Mouse (Mus musculus) forelimb bud, embryonic 11.5 days (tissue): ENCODE results near the gene Pde9a.

ENCODE experiments used
- DNase-seq: peaks from one replicate; pipeline ENCODE4 v3.0.0-alpha.2; 2012; ENCODE audit warnings: low read depth, low spot score

The Pde9a gene

GRCm38 (mm10) chr17:31512593-31512992 is 126.6 kb downstream of the Pde9a start:
- DNase-seq, result no peak

DNA sequence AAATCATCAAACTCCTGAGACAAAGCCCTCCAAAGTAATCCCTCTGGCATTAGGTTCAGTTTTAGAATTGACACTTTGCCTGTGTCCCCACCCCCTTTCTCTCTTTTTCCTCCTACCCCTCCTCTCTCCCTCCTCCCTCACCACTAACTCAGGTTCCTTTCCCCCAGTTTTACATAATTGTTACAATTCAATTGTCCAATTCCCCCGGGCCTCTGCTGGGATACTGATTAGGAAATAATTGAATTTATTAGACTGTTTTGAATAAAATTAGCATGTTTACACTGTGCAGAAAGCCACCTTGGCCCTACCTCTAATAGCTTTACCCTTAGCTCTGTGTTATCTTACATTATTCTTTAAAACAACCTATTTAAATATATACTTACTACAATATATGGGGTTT is 128.7 kb downstream of the Pde9a start:
- DNase-seq, result no peak

DNA sequence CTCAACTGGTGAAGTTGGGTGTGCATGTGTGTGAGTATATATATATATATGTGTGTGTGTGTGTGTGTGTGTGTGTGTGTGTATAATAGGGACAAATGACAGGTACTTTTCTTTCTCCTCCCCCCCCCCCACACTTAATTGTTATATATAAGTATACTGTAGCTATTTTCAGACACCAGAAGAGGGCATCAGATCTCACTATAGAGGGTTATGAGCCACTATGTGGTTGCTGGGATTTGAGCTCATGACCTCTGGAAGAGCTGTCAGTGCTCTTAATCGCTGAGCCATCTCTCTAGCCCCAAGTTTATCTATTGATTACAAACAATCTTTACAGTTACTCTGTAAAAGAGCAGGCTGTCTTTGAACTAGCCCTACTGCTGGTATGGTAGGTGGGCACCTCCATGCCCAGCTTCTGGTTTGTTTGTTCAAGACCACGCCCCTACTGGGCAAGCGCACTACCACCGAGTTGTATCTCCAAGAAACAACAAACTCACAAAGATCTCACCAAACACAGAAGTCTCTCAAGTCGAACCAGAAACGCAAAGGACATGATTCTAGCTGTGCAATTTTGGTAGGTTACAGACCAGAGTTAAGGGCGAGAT is 133.4 kb downstream of the Pde9a start:
- DNase-seq, result no peak

- peak; percentile 99 for DNase-seq
Measured at GRCm38 (mm10) chr17:31519946-31520838, 134.2 kb downstream of the Pde9a start, which contains the start of the genes Wdr4 and Ndufv3. TSS of gene Wdr4 (minus strand) at chr17:31519980. TSS of gene Ndufv3 (plus strand) at chr17:31520115.

DNA sequence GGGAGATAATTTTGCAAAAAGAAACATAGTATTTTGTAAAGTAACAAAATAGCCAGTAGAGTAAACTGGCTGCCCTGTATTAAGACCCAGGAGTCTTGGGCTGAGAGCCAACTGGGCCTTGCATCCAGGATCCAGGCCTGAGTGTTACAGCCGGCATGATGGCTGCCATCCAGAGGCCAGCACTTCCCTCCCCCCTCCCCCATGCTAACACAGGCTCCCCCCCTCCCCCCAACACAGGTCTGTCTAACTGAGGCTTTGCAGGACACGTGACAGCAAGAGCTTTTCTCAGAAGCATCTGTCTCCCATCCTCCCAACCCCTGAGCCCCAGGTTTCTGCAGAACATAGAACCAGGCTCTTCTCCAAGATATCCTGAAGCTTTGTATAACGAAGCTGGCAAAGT is 134.9 kb downstream of the Pde9a start:
- DNase-seq, result no peak

GRCm38 (mm10) chr17:31521948-31522347 is 135.9 kb downstream of the Pde9a start:
- DNase-seq, result no peak

- no peak for DNase-seq
Measured at GRCm38 (mm10) chr17:31525114-31525513, 139.1 kb downstream of the Pde9a start.

GRCm38 (mm10) chr17:31525816-31526215 is 139.8 kb downstream of the Pde9a start:
- no peak for DNase-seq
